Mouse (Mus musculus) adrenal gland, postnatal 14 days (tissue): ENCODE results near the gene Naa10. TPM values are rescaled to one million over a fixed set of nuclear protein-coding genes. Genes with fewer than 3 reads are reported as not detected.

Source experiments
- total RNA-seq: library from RNA; stranded (reverse); gene quantifications from 2 replicates; pipeline ENCODE4 v1.2.3, GENCODE M21; 2021

Gene Naa10
- total RNA-seq, 1 experiment from 2014 or later, result 86.3 TPM

Other genes with a start within 250 kb of the Naa10 start
- gene Slc6a8, start 248.8 kb downstream of the Naa10 start, total RNA-seq, result 38.8 and 42.2 TPM in 2 replicates
- gene Bcap31, start 205.8 kb downstream of the Naa10 start, total RNA-seq, result 208 and 230 TPM in 2 replicates
- 28.3 and 30.6 TPM in 2 replicates for gene Abcd1, start 205.3 kb downstream of the Naa10 start, total RNA-seq
- gene Plxnb3, start 164.9 kb downstream of the Naa10 start, total RNA-seq, result 0.96 and 1.3 TPM in 2 replicates
- 0.82 and 2.6 TPM in 2 replicates for gene Srpk3, start 147.5 kb downstream of the Naa10 start, total RNA-seq
- gene Idh3g, start 135.0 kb downstream of the Naa10 start, total RNA-seq, result 739 and 769 TPM in 2 replicates
- 148 and 176 TPM in 2 replicates for gene Ssr4, start 134.9 kb downstream of the Naa10 start, total RNA-seq
- gene Pdzd4, start 97.0 kb downstream of the Naa10 start, total RNA-seq, result 4.4 and 4.5 TPM in 2 replicates
- not detected in 2 replicates for gene Avpr2, start 29.8 kb downstream of the Naa10 start, total RNA-seq
- 9.3 and 16.0 TPM in 2 replicates for gene L1cam, start 25.8 kb downstream of the Naa10 start, total RNA-seq
- 5.0 and 16.7 TPM in 2 replicates for gene Arhgap4, start 74 bp downstream of the Naa10 start, total RNA-seq
- gene Renbp, start 8.9 kb upstream of the Naa10 start, total RNA-seq, result 14.2 and 17.8 TPM in 2 replicates
- gene Hcfc1, start 44.4 kb upstream of the Naa10 start, total RNA-seq, result 57.2 and 57.5 TPM in 2 replicates
- 101 and 105 TPM in 2 replicates for gene Irak1, start 102.0 kb upstream of the Naa10 start, total RNA-seq
- gene Opn1mw, start 205.5 kb upstream of the Naa10 start, total RNA-seq, result not detected in 2 replicates
- gene Mecp2, start 213.4 kb upstream of the Naa10 start, total RNA-seq, result 31.6 and 36.4 TPM in 2 replicates
- not detected in 2 replicates for gene Tex28, start 245.9 kb upstream of the Naa10 start, total RNA-seq